Mouse (Mus musculus) CD4-positive, CD25-positive, alpha-beta regulatory T cell, adult 2 months (primary cell): ENCODE measurements around the gene Capn2.

Experiments
- DNase-seq: peaks from one replicate; pipeline ENCODE4 v3.0.0-alpha.2; 2012; ENCODE audit warnings: low read depth, low spot score

Gene Capn2

GRCm38 (mm10) chr1:182501815-182502405 lies 15.5 kb downstream of the Capn2 start:
- DNase-seq, result no peak

GRCm38 (mm10) chr1:182500843-182501242 lies 16.6 kb downstream of the Capn2 start:
- DNase-seq, result no peak

DNA sequence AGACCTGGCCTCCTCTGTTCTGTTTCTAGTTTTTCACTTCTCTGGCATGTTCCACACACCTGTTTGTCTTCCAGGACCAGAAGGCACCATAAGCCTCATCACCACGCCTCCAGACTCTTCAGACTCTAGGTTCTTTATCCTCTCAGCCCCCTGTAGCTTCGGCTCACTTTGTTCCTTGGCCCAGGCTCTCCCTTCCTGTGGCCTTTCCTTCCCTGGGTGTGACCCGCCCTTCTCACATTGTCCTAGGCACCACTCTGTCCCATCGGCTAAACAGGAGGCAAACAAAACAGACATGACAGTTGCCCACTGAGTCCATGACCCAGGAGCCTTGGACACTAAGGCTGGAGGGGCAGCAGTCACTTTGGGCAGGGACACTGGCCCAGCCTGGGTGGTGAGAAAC lies 17.2 kb downstream of the Capn2 start:
- no peak for DNase-seq

DNA sequence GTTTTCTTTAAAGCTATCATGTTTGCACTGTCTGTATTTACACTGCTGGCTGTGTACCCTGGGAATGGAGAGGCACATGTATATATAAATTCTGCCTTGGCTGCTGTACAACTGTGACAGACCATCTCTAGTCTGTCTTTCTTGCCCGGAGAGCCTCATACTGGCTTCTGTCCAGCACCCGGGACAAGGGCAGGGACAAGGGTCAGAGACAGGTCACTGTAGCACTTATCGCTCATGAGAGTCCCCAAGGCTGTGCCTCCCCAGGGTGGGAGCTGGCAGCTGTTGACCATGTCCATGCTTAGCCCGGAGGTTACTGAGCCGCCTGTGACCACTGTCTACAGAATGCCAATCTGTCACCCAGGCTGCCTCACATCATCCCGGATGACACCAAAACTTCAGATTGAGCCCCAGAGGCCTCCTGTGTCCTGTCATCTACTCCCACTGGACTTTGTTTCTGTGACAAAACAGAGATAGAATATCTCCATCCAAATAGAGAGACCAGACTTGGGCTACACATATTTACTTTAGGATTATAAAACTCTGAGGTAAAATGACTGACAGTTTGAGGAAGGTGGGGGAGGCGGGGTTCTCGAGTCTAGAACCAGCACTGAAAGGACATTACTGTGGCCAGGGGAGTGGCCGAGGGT lies 17.8 kb downstream of the Capn2 start:
- DNase-seq, result no peak

DNA sequence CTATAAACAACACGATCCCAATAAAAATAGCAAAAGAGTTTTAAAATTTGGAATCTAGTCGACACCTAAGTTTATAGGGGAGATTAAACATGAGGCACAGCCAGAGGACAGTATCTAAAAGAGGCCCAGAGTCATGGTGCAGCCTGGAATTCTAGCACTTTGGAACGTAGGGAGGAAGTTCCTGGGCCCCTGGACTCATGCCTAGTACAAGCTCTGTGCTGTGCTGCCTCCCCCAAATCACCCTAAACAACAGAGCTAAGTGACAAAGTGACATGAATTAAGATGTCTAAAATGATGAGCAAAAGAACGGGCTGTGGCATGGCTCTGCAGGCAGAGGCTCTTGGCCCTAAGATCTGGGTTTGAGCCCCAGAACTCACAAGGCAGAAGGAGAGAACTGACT lies 19.7 kb downstream of the Capn2 start:
- DNase-seq, result no peak

- no peak for DNase-seq
These were observed 20.7 kb downstream of the Capn2 start for GRCm38 (mm10) chr1:182496685-182497084.

- no peak for DNase-seq
These were observed 22.9 kb downstream of the Capn2 start for GRCm38 (mm10) chr1:182494285-182495145.

DNA sequence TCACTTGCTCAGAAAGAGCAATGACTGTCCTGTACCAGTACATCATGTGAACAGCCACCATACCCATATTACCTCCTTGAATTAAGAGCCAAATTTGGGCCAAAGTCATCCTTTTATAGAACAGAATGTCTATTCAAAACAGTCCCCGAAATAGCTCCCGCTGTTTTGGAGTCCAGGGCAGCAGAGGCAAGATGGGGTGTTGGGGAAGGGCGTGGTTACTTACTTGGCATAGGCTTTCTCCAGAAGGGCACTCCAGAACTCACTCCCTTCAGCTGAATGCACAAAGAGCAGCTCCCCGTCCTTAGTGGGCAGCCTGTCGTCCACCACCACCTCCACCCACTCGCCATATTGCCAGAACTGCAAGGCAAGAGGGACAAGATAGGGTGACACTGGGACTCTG lies 25.6 kb downstream of the Capn2 start:
- DNase-seq, result no peak

GRCm38 (mm10) chr1:182490568-182490967 lies 26.8 kb downstream of the Capn2 start:
- peak; percentile 57 for DNase-seq

DNA sequence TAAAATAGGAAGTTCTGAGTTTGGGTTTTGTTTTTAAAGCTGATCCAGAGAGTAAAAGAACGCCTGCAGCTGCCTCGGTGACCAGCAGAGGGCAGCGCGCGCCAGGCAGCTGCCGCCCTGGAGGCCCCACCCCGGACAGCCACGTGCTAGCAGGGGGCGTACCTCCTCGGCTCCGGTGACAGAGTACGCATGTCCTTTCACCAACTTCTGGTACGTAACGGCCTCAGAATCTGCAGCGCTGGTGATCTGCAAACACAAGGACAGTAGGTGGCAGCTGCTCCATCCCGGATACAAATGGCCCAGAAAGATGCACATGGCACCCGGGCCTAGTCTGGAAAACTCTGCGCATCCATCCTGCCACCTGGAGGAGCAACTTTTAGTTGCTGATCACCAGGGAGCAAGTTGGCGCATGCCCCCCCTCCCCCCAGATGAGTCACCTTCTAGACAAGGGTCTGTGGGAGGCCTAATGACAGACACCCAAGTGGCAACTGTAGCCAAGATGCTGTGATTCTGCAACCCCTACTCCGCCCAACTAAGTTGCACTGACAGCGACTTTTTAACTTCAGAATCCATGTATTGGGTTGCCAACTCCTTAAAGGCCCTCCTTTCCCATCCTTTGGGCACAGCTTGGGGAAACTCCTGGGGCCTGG lies 27.5 kb downstream of the Capn2 start:
- peak; percentile 97 for DNase-seq

- DNase-seq, result no peak
These were observed 28.9 kb downstream of the Capn2 start for GRCm38 (mm10) chr1:182488503-182488902.

- no peak for DNase-seq
These were observed 33.5 kb downstream of the Capn2 start for GRCm38 (mm10) chr1:182483910-182484274.

DNA sequence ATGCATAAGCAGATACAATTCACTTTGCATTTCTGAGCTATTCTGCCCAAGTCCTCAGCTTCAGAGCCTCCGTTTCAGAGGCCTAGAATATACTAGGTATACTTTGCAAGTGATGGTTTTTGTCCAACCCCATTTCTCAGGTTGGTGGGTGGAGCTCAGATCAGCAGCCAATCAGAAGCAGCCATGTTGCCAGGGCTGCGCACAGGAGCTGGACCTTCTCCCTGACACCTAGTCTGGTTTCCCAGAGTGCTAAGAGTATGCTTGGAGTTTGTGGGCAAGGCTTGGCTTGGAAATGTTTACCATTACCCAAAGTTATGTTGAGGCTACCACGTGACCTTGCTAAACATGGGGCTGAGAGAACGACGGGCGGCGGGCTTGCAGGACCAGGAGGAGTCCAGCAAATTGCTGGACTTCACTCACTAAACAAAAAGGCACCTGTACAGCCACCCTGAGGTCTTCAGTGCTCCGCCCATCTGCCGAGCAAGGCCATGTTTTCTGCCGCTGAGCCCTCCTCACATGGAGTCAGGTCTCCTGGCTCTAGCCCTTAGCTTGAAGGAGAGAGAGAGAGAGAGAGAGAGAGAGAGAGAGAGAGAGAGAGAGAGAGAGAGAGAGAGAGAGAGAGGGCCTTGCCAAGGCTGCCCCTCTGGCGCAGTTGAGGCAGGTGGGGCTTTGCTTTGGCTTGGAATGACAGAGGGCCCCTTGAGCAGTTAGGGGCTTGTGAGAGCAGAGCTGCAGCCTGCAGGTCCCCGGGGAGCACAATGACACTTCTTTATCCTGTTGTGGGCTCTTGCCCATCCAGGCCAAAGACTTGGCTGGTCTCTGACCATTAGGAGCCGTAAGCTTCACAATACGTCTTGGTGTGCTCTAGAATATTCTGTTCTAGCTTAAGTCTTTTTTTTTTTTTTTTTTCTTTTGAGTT lies 34.2 kb downstream of the Capn2 start:
- no peak for DNase-seq

GRCm38 (mm10) chr1:182481646-182482295 lies 35.6 kb downstream of the Capn2 start:
- no peak for DNase-seq

- no peak for DNase-seq
These were observed 36.3 kb downstream of the Capn2 start for GRCm38 (mm10) chr1:182481138-182481537.

DNA sequence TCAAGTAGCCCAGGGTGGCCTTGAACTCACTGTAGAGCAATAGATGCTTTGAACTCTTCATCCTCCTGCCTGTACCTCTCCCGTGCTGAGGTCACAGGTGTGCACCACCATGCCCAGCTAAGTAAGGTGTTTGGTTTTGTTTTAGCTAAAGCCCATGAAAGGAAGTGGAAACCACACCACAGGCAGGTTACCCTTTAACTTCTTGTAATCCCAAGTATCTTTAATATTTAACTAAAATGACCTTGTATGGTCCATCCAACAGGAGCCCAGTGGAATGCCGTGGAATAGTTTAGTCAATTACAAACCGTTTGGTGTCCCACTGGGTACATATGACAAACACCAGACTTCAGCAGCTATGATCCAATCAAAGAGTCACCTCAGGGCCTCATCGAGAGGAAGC lies 38.5 kb downstream of the Capn2 start:
- DNase-seq, result no peak

DNA sequence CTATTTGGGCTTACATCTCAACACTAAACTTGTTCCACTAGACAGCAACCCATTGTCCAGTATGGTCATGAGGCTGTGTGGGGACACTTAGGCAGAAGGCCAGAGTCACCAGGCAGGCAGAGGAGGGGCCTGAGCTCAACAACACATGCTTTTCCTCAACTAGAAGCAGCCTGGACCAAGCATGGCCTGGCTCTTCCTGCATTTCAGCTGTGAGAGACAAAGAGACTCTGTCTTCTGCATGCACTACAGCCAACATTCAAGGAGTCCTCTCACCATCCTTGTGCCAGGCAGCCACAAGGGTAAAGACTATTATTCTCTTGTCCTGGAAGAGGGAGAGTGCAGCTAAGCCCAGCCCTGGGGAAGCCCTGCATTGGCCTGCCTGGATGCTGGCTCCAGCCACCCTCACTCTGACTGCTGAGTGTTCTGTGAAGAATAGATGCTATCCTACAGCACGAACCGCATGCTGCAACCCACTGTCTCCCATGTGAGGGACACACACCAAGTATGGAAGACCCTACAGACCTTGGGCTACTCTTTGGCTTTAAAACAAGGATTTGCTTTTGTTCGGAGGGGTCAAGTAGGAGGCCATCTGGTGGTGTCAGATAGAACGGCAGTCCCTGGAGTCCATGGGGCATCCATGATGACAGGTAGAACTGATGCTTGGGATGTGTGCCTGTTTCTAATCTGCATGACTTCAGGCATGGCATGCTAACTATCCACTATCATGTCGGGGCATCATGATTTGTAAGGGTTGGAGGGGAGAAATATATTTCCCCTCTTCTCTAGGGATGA lies 42.2 kb downstream of the Capn2 start:
- DNase-seq, result no peak

DNA sequence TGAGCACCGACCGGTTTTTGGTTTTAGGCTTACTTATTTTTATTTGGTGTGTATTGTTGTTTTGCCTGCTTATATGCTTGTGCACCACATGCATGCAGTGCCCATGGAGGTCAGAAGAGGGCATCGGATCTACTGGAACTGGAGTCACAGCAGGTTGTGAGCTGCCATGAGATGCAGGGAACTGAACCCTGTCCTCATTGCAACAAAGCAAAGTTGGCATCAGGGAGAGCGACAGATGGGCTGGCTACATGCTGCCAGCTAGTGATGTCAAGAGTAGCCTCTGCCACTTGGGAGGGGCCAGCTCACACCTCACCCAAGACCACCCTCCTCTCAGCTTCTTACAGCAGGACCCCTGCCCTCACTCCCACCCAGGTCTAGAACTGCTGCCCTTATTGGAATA lies 51.4 kb downstream of the Capn2 start:
- DNase-seq, result peak; percentile 17

GRCm38 (mm10) chr1:182465309-182465708 lies 52.1 kb downstream of the Capn2 start:
- DNase-seq, result no peak

DNA sequence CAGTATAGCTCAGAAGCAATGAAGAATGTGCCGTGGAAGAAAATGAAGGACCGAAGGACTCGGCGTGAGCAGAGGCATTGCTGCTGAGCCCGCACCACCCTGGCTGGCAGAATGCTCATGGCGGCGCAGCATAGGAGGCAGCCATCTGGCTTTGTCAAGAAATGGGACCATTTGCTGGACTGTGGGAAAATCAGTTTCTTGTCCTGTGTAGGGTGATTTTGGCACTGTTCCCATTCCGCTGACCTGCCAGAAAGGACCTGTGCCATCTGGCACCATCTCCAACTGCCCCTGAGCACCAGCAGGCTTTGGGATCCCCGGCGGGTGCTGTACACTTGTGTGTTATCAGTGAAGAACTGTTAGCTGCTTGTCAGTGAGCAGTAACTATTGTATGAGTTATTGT lies 55.6 kb downstream of the Capn2 start:
- no peak for DNase-seq
